Mouse (Mus musculus) frontal cortex, postnatal 14 days (tissue): ENCODE data around the gene Atp6v0c.

Experiments used
- DNase-seq, 2 experiments: peaks; one replicate each; pipeline ENCODE4 v3.0.0; 2022; ENCODE audit warnings: low spot score in 2 of 2

Gene Atp6v0c

GRCm38 (mm10) chr17:24199252-24199651 lies 29.8 kb upstream of the Atp6v0c start:
- peak; percentile 29 to 51 for DNase-seq

- no peak for DNase-seq
Observed at GRCm38 (mm10) chr17:24197032-24197824, 27.7 kb upstream of the Atp6v0c start.

- DNase-seq: no peak
Observed at GRCm38 (mm10) chr17:24195349-24195748, 25.8 kb upstream of the Atp6v0c start.

- no peak for DNase-seq
Observed at GRCm38 (mm10) chr17:24193769-24194168, 24.3 kb upstream of the Atp6v0c start.

- DNase-seq: no peak
Observed at GRCm38 (mm10) chr17:24193268-24193667, 23.8 kb upstream of the Atp6v0c start.

- DNase-seq: no peak
Observed at GRCm38 (mm10) chr17:24192848-24193247, 23.3 kb upstream of the Atp6v0c start.

GRCm38 (mm10) chr17:24191481-24191880 lies 22.0 kb upstream of the Atp6v0c start:
- DNase-seq: no peak

GRCm38 (mm10) chr17:24190934-24191333 lies 21.4 kb upstream of the Atp6v0c start:
- DNase-seq: no peak

- no peak for DNase-seq
Observed at GRCm38 (mm10) chr17:24174259-24174658, 4.8 kb upstream of the Atp6v0c start.

- peak in 1 of 2 experiments; percentile 67 for DNase-seq
Observed at GRCm38 (mm10) chr17:24173423-24173822, 3.9 kb upstream of the Atp6v0c start.

- no peak for DNase-seq
Observed at GRCm38 (mm10) chr17:24171738-24172137, 2.2 kb upstream of the Atp6v0c start.

- no peak for DNase-seq
Observed at GRCm38 (mm10) chr17:24170729-24171128, 1.2 kb upstream of the Atp6v0c start.

GRCm38 (mm10) chr17:24170125-24170524 lies 623 bp upstream of the Atp6v0c start:
- DNase-seq: no peak

GRCm38 (mm10) chr17:24168590-24169277 lies 768 bp downstream of the Atp6v0c start:
- DNase-seq: peak; percentile 67 to 74

GRCm38 (mm10) chr17:24167891-24168505 lies 1.5 kb downstream of the Atp6v0c start:
- no peak for DNase-seq

- no peak for DNase-seq
Observed at GRCm38 (mm10) chr17:24167120-24167519, 2.4 kb downstream of the Atp6v0c start.

GRCm38 (mm10) chr17:24164566-24165259 lies 4.8 kb downstream of the Atp6v0c start:
- DNase-seq: no peak

- peak; percentile 95 to 97 for DNase-seq
Observed at GRCm38 (mm10) chr17:24163176-24163962, 6.1 kb downstream of the Atp6v0c start, which contains the start of gene Amdhd2. Amdhd2 (minus strand) TSS chr17:24163766.

- DNase-seq: no peak
Observed at GRCm38 (mm10) chr17:24162584-24163175, 6.8 kb downstream of the Atp6v0c start.

- DNase-seq: no peak
Observed at GRCm38 (mm10) chr17:24161466-24161865, 8.0 kb downstream of the Atp6v0c start.

GRCm38 (mm10) chr17:24157526-24157925 lies 12.0 kb downstream of the Atp6v0c start:
- no peak for DNase-seq
